Mouse (Mus musculus) frontal cortex, postnatal 14 days (tissue): ENCODE measurements around the gene Gm12184.
"Not testable (repeated sequence)": the region's sequence is repeated elsewhere in the genome, so short reads cannot be mapped to it uniquely, and the experiment has no call there.

Experiments
- DNase-seq, 2 experiments: peaks; one replicate each; pipeline ENCODE4 v3.0.0; 2022; ENCODE audit warnings: low spot score in 2 of 2

Gene Gm12184

DNA sequence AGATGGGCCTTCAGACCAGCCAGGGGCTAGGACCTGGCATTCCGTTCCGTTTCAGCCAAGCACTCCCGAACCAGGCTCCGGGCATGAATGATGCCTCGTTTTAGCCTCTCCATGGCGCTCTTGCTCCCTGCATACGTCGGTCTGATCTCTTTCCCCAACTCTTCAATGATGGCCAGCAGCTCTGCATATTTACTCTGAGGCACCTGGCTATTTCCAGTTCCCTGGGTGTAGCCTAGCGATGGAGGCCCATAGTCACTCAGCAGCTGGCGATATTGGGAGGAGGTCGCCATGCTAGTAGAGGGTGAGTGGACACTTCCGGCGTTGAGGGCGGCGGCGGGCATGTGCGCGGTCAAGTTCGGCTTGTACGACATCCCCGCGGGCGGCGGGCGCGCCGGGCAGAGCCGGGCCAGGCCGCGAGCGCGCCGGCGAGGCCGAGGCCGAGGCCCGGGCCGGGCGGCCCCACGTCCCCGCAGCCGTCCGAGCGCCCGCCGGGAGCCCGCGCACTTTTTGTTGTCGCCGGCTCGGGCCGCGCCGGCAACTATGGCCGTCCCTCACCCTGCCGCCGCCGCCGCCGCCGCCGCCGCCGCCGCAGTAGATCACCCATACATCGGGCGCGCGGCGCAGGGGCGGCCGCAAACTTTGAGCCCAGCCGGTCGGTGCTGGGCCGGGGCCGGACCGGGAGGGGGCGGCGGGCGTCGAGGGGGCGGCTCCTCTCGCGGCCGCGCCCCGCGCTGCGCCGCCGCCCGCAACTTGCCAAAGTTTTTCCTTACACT lies at the start of gene Gm12184, which contains the start of gene Trim7:
Gene Gm12184 (minus strand): TSS at position 677 of the 773 bp plus-strand sequence.
Gene Trim7 (plus strand): TSS at position 162 of the 773 bp plus-strand sequence.
- not testable (repeated sequence) for DNase-seq

DNA sequence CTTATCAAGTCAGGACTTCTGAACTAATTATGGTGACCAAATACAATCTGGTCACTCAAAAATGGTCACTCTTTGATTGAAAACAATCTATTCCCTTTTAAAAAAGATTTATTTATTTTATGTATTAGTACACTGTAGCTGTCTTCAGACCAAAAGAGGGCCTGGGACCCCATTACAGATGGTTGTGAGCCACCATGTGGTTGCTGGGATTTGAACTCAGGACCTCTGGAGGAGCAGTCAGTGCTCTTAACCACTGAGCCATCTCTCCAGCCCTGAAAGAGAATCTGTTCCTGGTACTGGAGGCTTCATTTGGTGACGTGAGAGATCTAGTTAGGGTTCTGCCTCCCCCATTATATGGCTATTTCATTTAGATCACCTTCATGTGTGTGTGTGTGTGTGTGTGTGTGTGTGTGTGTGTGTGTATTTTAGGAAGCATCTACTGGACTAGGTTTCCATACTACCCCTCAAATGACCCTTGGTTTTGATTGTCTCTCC lies 48.9 kb upstream of the Gm12184 start:
- DNase-seq = not testable (repeated sequence)

DNA sequence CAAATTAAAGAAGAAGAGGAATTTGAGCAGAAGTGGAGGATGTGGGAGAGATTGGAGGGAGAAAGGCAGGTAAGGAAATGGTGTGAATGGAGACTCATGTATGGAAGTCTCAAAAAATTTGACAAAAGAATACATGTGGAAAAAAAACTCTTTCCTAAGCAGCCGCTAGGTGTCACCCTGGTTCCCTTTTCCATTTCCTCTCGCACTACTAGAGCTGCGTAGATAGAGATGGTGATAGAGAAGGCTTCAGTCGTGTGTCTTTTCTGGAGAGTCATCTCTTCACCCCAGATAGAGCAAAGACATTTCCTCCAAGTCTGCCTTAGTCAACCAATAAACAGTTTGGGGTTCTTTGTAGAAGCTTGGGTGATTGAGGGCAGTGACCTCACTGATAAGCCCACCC lies 48.0 kb upstream of the Gm12184 start:
- peak in 1 of 2 experiments; percentile 51 for DNase-seq

DNA sequence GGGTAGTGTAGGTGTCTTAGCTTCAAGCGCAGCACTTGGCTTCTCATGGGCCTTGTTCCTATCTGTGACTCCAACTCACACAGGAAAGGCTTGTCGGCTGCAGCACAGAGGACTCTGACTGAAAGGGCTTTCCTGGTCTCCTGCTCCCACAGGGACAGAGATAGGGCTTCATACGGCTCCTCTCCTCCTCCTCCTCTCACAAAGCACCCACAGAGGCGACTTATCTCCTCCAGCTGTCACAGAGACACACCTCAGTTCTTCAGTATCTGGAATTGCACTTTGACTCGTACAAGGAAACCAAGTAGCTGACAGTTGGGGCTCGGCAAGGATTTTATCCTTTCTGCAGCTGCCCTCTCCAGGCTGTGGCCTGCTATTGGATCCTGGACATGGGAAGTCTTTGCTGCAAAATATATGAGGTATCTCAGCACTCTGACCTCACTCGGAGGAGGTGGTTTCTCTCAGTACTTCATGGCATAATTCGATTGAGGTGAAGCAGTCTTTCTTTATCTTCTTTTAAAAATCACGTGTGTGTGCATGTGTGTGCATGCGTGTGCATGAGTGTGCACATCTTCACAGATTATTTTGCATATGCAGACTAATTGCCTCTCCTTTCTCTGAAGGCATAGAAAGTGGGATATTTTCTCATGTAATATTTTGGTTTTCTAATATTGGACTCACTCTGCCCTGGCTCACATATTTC lies 47.3 kb upstream of the Gm12184 start:
- no peak for DNase-seq

DNA sequence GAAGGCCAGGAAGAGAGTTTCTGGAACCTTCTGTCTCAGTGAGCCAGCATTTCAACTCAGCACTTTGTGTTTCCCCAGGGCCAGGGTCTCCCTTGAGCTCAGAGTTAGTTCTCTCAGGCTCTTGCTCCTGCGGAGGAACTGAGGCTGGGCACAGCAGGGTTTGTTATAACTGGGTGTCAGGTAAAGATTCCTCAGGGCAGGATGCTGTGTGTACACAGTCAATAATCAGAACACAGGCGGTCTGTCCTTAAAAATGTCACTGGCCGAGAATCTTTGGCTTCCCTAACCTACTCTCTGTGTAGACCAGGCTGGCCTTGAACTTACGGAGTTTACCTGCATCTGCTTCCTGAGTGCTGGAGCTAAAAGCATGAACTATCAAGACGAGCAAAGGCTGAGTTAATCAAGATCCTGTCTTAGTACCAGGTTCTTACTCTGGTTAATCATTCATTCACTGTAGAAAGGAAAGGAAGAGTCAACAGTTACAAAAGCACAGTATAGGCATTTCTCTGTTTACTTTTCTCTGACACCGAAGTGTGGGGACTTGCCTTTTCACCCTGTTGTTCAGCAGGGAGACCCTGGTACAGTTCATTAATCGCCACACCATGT lies 46.3 kb upstream of the Gm12184 start:
- DNase-seq = no peak

DNA sequence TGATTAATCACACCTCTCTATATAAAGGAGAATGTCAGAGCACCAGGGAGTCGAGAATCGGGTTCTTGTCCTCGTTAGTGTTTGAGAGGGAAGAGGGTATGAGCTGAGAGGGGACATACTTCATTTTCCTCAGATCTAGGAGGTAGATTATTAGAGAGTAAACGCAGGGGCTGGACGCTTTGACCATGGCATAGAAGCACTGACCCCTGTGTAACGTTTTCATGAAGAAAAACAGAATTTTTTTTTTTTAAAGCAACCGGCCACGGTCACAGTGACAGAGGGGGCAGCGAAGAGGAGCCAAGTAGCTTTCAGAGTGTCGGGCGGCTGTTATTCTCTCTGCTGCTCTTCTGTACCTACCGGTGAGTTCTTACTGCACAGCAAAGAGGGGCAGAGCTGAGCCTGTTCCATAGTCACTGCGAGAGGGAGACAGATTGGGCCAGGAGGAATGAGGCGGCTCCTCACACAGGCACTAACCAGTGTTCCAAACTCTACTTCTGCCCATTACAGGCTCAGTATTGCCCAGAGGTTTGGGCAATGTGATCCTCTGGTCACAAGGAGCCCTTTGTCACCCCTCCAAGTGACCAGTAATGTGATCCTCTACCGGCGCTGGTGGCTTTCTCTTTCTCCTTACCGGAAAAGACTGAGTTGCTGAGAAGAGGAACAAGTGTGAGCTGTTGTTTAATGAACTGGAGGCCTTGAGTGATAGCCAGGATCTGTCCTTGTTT lies 45.5 kb upstream of the Gm12184 start:
- no peak for DNase-seq

DNA sequence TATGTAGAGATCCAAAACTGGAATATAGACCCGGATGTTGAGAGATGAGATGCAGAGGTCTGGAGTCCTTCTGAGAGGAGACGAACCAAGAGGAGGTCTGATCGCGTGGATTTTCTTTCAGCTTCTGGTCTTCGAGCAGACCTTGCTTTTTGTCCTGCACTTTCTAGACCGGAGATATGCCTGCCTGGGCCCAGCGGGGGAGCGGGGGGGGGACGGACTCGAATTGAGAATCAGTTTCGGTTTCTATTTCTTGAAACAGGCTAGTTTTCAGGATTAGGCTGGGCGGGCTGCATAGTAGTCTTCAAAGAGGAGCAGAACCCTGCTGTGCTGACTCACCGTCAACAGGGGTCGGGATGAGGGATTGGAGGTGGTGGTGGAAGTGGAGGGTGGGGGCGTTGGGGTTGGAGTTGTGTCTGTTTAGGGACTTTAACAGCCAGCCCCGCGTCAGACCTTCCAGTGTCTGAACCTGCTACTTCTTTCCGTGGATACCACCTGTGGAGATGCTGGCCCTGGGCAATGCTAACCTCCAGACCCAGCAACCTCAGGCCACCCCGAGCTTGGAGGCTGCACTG lies 44.8 kb upstream of the Gm12184 start, which contains the start of gene Irgm1:
Gene Irgm1 (minus strand): TSS at position 483 of the 572 bp plus-strand sequence.
- DNase-seq = no peak

DNA sequence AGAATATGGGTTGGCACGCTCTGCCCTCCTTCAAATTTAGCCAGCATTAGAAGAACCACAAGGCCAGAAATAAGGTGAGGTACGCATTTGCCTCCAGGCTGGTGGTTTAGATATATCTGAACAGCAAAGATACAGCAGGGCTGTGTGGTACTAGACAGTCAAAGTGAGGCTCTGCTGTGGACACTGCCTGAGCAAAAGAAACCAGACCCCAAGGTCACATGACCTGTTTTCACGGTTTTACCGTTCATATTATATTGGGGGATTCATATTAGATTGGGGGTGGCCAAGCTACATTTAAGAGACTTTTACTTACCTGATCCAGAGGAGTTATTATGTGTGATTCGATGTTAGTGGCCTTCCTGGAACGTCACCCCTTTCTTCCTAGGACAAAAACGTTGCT lies 44.3 kb upstream of the Gm12184 start:
- no peak for DNase-seq

DNA sequence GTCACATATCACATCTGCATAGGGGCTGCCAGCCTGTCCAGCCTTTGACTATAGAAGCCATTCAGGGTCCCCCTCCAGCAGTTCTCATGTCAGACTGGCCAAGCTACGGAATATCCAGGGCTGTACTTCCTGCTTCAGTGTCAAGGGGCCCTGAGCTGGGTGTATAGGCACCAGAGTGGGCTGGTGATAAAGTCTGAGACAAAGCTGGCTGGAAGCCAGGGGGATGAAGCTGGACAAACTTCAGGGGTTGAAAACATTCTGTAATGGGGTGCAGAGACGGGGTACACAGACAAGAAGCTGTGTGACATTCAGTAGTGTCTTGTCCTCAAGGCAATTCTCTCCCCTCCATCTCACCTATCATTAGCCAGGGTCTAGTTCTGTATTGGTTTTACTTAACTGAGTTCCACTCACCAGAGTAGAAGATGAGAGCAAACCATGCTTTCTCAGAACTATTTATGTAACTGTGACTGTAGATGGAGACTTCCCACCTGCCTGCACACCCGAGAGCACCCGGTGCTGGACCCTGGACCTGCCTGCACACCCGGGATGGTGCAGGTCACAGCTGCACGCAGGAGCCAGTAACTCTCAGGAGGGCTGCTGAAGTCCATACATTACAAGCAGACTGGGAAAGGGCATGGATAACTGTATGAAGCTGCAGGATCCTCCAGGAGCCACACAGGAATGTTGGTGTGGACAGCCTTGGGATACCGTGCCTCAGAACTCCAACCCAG lies 43.1 kb upstream of the Gm12184 start:
- no peak for DNase-seq

DNA sequence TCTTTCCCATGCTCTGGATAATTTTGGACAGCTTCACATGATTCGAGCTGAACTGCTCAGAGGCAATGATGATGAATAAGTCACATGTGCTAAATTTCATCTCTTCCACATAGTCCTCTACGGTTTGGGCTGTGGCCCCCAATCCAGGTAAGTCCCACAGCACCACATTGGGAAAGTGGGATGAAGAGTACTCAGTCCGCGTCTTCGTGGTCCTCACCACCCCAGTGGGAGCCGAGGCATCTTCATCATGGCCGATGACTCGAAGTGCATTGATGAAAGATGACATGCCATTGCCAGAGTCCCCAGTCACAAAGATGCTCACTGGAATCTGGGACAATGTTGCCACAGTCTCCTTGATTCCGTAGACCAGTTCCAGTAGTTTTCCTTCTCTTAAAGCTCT lies 40.0 kb upstream of the Gm12184 start:
- no peak for DNase-seq

DNA sequence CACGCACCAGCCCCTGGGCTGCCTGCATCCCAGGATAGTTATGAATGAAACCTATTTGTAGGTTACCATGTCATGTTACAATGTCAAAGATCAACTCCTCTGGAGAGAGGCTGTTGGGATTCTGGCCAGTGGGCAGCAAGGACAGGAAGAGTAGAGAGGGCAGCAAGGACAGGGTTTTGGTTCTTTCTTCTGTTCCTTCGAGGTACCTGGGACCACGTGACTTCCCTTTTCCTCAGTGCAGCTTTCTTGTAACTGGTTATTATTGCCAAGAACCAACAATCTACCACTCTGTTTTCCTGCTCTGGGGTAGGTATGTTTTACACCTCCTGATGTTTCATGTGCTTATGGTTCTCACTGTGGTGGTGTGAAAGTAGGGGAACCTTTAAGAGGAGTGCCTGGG lies 37.4 kb upstream of the Gm12184 start:
- DNase-seq = no peak

DNA sequence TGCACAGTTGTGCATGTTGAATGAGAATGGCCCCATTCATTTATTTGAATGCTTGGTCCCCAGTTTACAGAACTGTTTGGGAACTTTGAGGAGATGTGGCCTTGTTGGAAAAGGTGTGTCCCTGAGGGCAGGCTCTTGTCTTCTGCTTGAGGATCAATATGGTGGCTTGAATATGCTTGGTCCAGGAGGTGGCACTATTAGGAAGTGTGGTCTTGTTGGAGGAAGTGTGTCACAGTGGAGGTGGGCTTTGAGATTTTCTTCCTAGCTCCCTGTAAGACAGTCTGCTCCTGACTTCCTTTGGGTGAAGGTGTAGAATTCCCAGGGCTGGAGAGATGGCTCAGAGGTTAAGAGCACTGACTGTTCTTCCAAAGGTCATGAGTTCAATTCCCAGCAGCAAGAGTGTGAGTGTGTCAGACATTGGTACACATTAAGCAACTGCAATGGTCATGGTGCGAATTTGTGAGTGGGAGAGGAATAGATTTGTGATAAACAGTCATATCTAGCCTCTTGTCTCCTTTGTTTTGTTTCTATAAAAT lies 36.4 kb upstream of the Gm12184 start:
- DNase-seq = no peak

DNA sequence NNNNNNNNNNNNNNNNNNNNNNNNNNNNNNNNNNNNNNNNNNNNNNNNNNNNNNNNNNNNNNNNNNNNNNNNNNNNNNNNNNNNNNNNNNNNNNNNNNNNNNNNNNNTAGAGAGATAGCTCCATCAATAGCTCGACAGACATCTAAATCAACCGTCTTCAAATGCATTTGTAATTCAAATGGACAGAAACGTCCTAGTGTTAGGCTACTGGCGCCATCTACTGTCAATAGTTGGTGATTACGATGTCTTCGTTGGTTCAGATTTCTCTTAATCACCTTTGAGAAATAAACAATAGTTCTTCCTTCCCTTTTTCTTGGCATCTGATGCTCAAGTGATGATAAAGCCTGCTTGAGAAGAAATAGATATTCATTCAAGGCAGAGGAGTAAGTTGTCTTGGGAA lies 32.6 kb upstream of the Gm12184 start:
- DNase-seq = no peak

DNA sequence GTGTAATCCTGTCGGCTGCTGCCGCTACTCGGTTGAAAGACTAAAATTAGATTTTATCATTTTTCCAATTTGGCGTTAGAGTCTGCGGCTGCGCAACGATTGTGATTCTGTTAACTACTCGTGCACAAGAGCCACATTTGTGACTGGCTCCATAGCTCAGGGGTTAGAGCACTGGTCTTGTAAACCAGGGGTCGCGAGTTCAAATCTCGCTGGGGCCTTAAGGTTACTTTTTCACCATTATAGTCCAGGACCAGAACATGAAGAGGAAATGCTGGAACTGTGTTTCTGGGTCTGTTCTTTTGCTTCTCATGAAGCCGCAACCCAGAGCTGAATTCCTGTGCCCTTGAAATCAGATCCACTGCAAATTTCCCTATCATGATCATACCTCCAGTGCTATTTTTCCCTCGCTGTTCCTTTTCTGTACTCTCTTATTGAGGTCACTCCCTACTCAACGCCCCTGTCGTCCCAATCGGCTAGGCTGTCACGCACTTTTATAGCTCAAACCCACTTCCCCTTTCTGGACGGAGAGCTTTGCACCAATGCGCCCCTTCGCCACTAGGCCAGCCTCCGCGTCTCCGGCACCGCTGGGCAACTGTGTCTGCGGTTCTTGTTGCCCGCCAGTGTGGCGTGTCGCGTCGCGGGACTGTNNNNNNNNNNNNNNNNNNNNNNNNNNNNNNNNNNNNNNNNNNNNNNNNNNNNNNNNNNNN lies 27.2 kb upstream of the Gm12184 start:
- peak; percentile 81 to 94 for DNase-seq

DNA sequence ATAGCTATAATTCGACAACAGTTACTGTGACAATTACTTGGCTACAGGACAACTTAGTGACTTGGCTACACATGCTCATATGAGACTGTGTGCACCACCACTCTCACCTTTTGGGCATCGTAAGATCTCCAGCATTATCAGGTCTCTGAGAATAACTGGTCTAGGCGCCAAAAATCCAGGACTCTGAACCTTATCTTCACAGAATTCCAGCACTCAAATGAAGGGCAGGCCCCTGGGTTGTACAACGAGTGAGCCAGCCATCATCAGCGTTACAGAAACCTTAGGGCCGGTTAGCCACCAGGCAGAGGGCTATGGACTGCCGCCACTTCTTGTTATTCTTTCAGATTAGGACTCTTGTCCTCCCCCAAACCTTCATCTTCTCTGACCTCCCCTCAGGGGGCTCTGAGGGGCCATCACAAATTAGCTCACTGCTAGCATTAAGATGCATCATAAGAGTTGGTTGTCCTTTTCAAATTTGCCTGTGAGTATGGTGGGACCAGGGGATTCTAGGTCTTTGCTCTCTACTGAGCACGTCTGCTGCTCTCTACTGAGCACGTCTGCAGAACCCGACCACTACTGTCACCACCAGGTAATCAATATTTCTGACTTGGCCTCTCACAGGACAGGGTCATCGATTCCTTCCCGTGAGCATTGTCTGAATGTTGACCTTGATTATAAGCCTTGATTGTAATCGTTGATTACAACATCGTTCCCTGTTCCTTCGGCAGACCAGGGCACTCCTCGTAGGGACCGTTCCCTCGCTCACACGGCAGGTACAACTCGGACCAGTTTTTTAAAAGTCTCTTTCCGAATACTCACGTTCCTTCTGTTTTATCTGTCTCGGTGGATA lies 26.4 kb upstream of the Gm12184 start:
- no peak for DNase-seq

DNA sequence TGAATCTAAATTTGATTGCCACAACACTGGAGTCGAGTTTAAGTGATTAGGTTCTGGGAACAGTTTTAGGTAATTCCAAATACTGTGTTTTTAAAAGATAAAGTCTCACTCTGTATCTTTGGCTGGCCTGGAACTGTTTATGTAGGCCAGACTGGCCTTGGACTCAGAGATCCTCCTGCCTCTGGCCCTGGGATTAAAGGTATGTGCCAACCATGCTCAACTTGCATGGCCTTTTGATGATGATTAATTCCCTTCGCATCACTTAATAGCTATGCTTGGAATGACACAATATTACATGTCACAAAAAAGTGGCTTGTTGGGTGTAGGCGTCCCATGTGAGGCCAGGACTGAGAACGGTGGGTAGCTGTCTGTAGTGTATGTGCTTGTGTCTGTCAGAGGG lies 25.7 kb upstream of the Gm12184 start:
- no peak for DNase-seq

DNA sequence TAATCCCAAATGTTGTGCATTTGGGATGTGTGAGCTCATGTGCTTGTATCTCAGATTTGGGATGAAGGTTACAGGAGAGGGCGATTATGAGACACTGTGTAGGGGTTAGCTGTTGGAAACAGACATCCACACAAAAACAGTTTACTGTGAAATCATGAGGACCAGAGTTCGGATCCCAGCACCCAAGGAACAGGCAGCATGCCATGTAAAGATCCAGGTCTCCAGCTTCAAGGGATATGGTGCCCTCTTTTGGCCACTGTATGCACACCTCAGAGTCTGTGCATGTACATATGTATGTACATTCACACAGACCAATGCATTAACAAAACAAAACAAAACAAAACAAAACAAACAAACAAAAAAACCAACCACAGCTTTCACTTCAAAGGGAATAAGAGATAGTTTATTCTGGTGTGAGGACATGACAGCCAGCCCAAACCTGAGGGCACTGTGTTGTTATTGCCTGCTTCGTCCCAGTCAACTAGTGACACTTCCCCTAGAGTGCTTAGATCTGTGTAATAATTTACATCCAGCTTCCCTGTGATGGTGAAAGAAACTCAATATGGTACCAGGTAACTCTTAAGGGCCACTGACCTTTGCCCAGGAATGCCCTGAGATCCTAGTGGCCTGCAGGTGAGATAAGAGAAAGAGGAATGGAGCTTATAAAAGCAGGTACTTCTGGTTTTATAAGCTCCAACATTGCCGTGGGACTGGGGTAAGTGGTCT lies 25.0 kb upstream of the Gm12184 start:
- DNase-seq = no peak

DNA sequence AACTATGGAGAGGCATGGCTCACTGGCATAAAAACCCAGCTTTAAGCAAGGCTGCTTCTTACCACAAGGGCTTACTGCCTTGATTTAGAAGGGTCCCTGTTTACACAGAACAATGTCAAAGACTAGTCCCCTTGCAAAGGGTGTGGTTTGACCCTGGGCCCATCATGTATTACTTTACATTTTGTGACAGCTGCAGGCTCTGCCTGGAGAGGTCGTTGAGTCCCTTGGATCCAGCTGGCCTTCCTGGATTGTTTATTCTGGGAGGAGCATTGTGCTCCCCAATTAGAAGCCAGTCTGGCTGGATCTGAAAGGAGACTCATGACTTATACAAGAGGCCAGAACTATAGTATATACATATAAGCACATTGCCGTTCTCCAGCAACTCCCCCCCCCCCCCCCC lies 23.8 kb upstream of the Gm12184 start:
- no peak for DNase-seq
